Mouse (Mus musculus) heart, embryonic 14.5 days (tissue): Measurements from ENCODE around the gene Snrpc. TPM values are rescaled to one million over a fixed set of nuclear protein-coding genes. Genes with fewer than 3 reads are reported as not detected.
"Not testable (repeated sequence)": the region's sequence is repeated elsewhere in the genome, so short reads cannot be mapped to it uniquely, and the experiment has no call there.

Experiments used
- ATAC-seq: fragments of 200-750 bp; cut with Nextera tagmentation; 2 replicates; pipeline ENCODE4 v1.8.0; 2017; ENCODE audit warnings: low read depth, moderate TSS enrichment; ENCODE audit not compliant: insufficient number of reproducible peaks, insufficient read depth, low FRiP score
- H3K27ac ChIP-seq, 2 experiments: fragments of 200-500 bp in 1 of 2; fragments of 300-500 bp in 1 of 2; sonication (generic) in 1 of 2; replicated peaks in 1 of 2; 2 replicates each; pipeline ENCODE4 v1.5.1; 2012 to 2014; ENCODE audit warnings: low read depth in 2 of 2, low read length in 2 of 2, control low read depth in 1 of 2, mild to moderate bottlenecking in 1 of 2, mixed read lengths in 1 of 2; ENCODE audit not compliant: control insufficient read depth in 1 of 2, insufficient read depth in 1 of 2
- H3K27me3 ChIP-seq: fragments of 300-500 bp; sonication (generic); 2 replicates; pipeline ENCODE4 v1.6.1; 2014; ENCODE audit warnings: mild to moderate bottlenecking, low read length, control low read depth; ENCODE audit not compliant: control insufficient read depth, insufficient read depth
- H3K36me3 ChIP-seq: fragments of 300-500 bp; sonication (generic); 2 replicates; pipeline ENCODE4 v1.6.1; 2014; ENCODE audit warnings: mild to moderate bottlenecking, control low read depth, low read length, mixed read lengths; ENCODE audit not compliant: control insufficient read depth, insufficient read depth
- H3K4me1 ChIP-seq, 2 experiments: fragments of 200-500 bp in 1 of 2; fragments of 300-500 bp in 1 of 2; sonication (generic) in 1 of 2; 2 replicates each; pipeline ENCODE4 v1.6.1; 2012 to 2014; ENCODE audit warnings: low read length in 2 of 2, control low read depth in 1 of 2, mixed read lengths in 1 of 2; ENCODE audit not compliant: control insufficient read depth in 2 of 2, insufficient read depth in 2 of 2
- H3K4me2 ChIP-seq: fragments of 300-500 bp; sonication (generic); 2 replicates; pipeline ENCODE4 v1.6.1; 2014; ENCODE audit warnings: mild to moderate bottlenecking, low read length
- H3K4me3 ChIP-seq, 2 experiments: fragments of 200-500 bp in 1 of 2; fragments of 300-500 bp in 1 of 2; sonication (generic) in 1 of 2; 2 replicates each; pipeline ENCODE4 v1.5.1; 2012 to 2014; ENCODE audit warnings: low read length in 2 of 2, mild to moderate bottlenecking in 2 of 2, control low read depth in 1 of 2, low read depth in 1 of 2, moderate library complexity in 1 of 2; ENCODE audit not compliant: control insufficient read depth in 1 of 2, insufficient read depth in 1 of 2
- H3K9ac ChIP-seq: fragments of 300-500 bp; sonication (generic); 2 replicates; pipeline ENCODE4 v1.6.1; 2014; ENCODE audit warnings: mild to moderate bottlenecking, low read length
- H3K9me3 ChIP-seq: fragments of 300-500 bp; sonication (generic); 2 replicates; pipeline ENCODE4 v1.6.1; 2016; ENCODE audit warnings: low read length, control low read depth; ENCODE audit not compliant: control insufficient read depth
- WGBS: fragments of 180-500 bp; shearing (Covaris S2); extraction: QIAGEN DNeasy Blood & Tissue Kit; methylation state at CpG from one replicate; pipeline ENCODE4 v1.1.7; 2014; 5-methylcytosine and 5-hydroxymethylcytosine counted together
- polyA plus RNA-seq: library from polyadenylated mRNA; unstranded; fragments of >200 nt; fragmentation: Nextera tagmentation; extraction: Ambion mirVana; gene quantifications from 2 replicates; pipeline ENCODE4 v1.2.1, GENCODE M21; 2014

Gene Snrpc
- polyA plus RNA-seq: 213 and 228 TPM in 2 replicates

GRCm38 (mm10) chr17:27837850-27838249 lies at the start of gene Snrpc:
TSS of gene Snrpc (plus strand) at chr17:27838150.
- H3K4me3 ChIP-seq, H3K27ac ChIP-seq, ATAC-seq, H3K27me3 ChIP-seq, H3K9ac ChIP-seq, H3K9me3 ChIP-seq, H3K4me1 ChIP-seq: not testable (repeated sequence)
- WGBS: 63% methylated on average over 3 of the region's 4 CpGs
- H3K4me2 ChIP-seq: 0 out of 2 replicates have a peak within 1 kb of the TSS, but pooled peaks have one; percentile 93
- H3K36me3 ChIP-seq: peaks cover 12% of the 10 kb centered on the region

GRCm38 (mm10) chr17:27788456-27789172 lies 49.3 kb upstream of the Snrpc start:
- Histone ChIP-seq H3K36me3 (peaks cover 30% of the 10 kb centered on the region), H3K27ac (no peak overlapping the region), H3K4me1 (peaks cover 2 to 9% of the 10 kb centered on the region in 2 experiments; a peak in 1 of 4 replicates), H3K9ac (no peak overlapping the region; the same call in 1 of the 2 replicates), H3K9me3 (no peaks in the 10 kb centered on the region), H3K27me3 (no peaks in the 10 kb centered on the region), H3K4me2 (no peak overlapping the region), H3K4me3 (no peak overlapping the region)
- ATAC-seq: no peak
- WGBS: 83% methylated on average over 6 of the region's 6 CpGs

GRCm38 (mm10) chr17:27790015-27790414 lies 47.9 kb upstream of the Snrpc start:
- Histone ChIP-seq H3K4me1 (peaks cover 2 to 9% of the 10 kb centered on the region in 2 experiments; a peak in 1 of 4 replicates), H3K27me3 (no peaks in the 10 kb centered on the region), H3K4me3 (no peak overlapping the region), H3K27ac (no peak overlapping the region), H3K4me2 (no peak overlapping the region), H3K9me3 (no peaks in the 10 kb centered on the region), H3K9ac (no peak overlapping the region), H3K36me3 (peaks cover 23% of the 10 kb centered on the region)
- 82% methylated on average over 5 of the region's 5 CpGs for WGBS
- ATAC-seq: no peak

GRCm38 (mm10) chr17:27790976-27791375 lies 47.0 kb upstream of the Snrpc start:
- WGBS: 94% methylated on average over 2 of the region's 2 CpGs
- Histone ChIP-seq H3K27ac (no peak overlapping the region), H3K4me1 (peaks cover 4 to 11% of the 10 kb centered on the region in 2 experiments), H3K27me3 (no peaks in the 10 kb centered on the region), H3K4me3 (no peak overlapping the region), H3K4me2 (no peak overlapping the region), H3K9me3 (no peaks in the 10 kb centered on the region), H3K9ac (no peak overlapping the region), H3K36me3 (peaks cover 14% of the 10 kb centered on the region)
- no peak for ATAC-seq

GRCm38 (mm10) chr17:27791556-27791955 lies 46.4 kb upstream of the Snrpc start:
- no peak overlapping the region for H3K27ac ChIP-seq
- no peak for ATAC-seq
- H3K36me3 ChIP-seq: peaks cover 10% of the 10 kb centered on the region
- 83% methylated on average over 2 of the region's 2 CpGs for WGBS
- no peaks in the 10 kb centered on the region for H3K9me3 ChIP-seq
- H3K4me1 ChIP-seq: peaks cover 10 to 17% of the 10 kb centered on the region in 2 experiments
- H3K4me3 ChIP-seq: no peak overlapping the region
- no peaks in the 10 kb centered on the region for H3K27me3 ChIP-seq
- H3K4me2 ChIP-seq: no peak overlapping the region
- no peak overlapping the region for H3K9ac ChIP-seq

GRCm38 (mm10) chr17:27792516-27792915 lies 45.4 kb upstream of the Snrpc start:
- peaks cover 10% of the 10 kb centered on the region for H3K36me3 ChIP-seq
- no peak overlapping the region for H3K4me2 ChIP-seq
- H3K4me1 ChIP-seq: peaks cover 18 to 27% of the 10 kb centered on the region in 2 experiments
- H3K27me3 ChIP-seq: no peaks in the 10 kb centered on the region
- WGBS: 78% methylated on average over 4 of the region's 4 CpGs
- H3K27ac ChIP-seq: no peak overlapping the region
- no peak overlapping the region for H3K4me3 ChIP-seq
- H3K9ac ChIP-seq: no peak overlapping the region
- no peaks in the 10 kb centered on the region for H3K9me3 ChIP-seq
- ATAC-seq: no peak

- Histone ChIP-seq H3K9ac (no peak overlapping the region), H3K4me2 (no peak overlapping the region), H3K4me3 (no peak overlapping the region), H3K36me3 (peaks cover 10% of the 10 kb centered on the region), H3K4me1 (peaks cover 23 to 33% of the 10 kb centered on the region in 2 experiments), H3K9me3 (no peaks in the 10 kb centered on the region), H3K27me3 (no peaks in the 10 kb centered on the region), H3K27ac (no peak overlapping the region)
- ATAC-seq: no peak
- 81% methylated on average over 6 of the region's 6 CpGs for WGBS
These were observed 44.8 kb upstream of the Snrpc start for GRCm38 (mm10) chr17:27793144-27793543.
